Mouse (Mus musculus): ENCODE measurements at regions not wholly inside any gene's neighbourhood (a gene's known extent, or its start where the extent isn't known, plus 50 kb on each side); places are given as distances from the start of the nearest gene placed in this dataset.

DNA sequence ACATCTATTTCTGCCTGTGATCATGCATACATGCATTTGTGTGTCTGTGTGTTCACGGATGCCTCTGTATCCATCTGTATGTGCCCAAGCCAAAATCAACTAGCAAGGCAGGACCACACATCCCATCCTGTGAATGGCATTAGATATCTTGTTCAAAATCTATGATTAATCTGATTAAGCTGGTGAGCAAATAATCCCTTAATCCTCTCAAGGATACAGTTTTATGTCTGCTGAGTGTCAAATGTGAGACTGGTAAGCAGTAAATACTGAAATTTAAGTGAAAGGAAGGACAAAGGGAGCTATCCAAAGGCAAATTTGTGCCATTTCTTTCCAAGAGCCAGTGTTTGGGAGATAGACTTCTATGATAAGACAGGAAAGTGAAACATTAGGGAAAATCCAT is 683.4 kb downstream of the Cypt12 start:
- Histone ChIP-seq H3K4me1 (replicated peaks; ENCODE audit: control insufficient read depth, insufficient read depth, low read length) (no peaks in the 10 kb centered on the region), H3K27me3 (replicated peaks; ENCODE audit: control insufficient read depth, insufficient read depth, low read length) (no peaks in the 10 kb centered on the region), H3K27ac (ENCODE audit: low read depth, low read length) (no peak overlapping the region), H3K9ac (ENCODE audit: low read depth, low read length) (no peak overlapping the region), H3K4me2 (no peak overlapping the region), H3K9me3 (ENCODE audit: control insufficient read depth, low read length) (no peaks in the 10 kb centered on the region), H3K36me3 (ENCODE audit: control insufficient read depth, insufficient read depth, low read length) (no peaks in the 10 kb centered on the region), H3K4me3 (ENCODE audit: low read depth, low read length) (no peak overlapping the region)
- ATAC-seq (replicated peaks; ENCODE audit: low FRiP score) = no peak
- WGBS = 76% methylated on average over 1 of the region's 1 CpGs
- DNase-seq (ENCODE audit: low spot score) = no peak

DNA sequence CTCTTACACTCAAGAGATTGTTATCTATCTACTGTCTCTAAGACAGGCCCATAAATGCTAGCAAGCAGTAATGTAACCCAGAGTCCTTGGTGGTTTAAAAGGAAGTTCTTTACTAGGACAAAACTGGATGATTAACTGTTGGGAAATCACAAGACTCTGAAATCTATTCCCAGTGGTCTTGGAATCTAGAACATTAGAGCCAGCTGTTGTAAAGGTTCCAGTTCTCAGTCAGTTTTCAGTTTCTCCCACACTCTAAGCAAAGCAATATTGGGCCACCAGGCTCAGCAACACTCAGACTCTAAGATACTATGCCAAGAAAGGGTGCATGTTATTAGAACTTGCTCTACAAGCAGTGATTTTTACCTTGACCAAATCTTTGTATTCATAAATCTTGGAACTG is 686.6 kb downstream of the Cypt12 start:
- H3K4me2 ChIP-seq = no peak overlapping the region
- H3K27ac ChIP-seq (ENCODE audit: low read depth, low read length) = no peak overlapping the region
- no peak overlapping the region for H3K9ac ChIP-seq (ENCODE audit: low read depth, low read length)
- DNase-seq (ENCODE audit: low spot score) (no peak), ATAC-seq (replicated peaks; ENCODE audit: low FRiP score) (no peak)
- no peaks in the 10 kb centered on the region for H3K36me3 ChIP-seq (ENCODE audit: control insufficient read depth, insufficient read depth, low read length)
- H3K27me3 ChIP-seq (replicated peaks; ENCODE audit: control insufficient read depth, insufficient read depth, low read length) = no peaks in the 10 kb centered on the region
- H3K4me1 ChIP-seq (replicated peaks; ENCODE audit: control insufficient read depth, insufficient read depth, low read length) = no peaks in the 10 kb centered on the region
- H3K9me3 ChIP-seq (ENCODE audit: control insufficient read depth, low read length) = no peaks in the 10 kb centered on the region
- no peak overlapping the region for H3K4me3 ChIP-seq (ENCODE audit: low read depth, low read length)

DNA sequence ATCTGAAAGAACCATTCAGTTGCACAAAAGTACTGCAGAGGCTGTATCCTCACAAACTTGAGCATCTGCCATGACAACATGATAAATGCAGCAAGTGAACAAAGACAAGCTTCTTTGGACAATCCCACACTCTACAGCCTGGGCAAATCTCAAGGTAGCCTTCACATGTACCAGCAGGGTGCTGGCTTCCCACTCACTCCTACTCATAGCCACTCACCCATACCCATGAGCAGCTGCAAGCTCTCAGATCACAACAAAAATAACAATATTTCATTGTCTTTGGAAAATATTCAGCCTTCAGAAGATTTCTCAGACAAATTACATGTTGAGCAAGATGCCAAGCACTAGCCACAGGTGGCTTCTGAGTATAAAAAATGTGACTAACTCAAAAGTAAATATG is 689.3 kb downstream of the Cypt12 start:
- no peaks in the 10 kb centered on the region for H3K36me3 ChIP-seq (ENCODE audit: control insufficient read depth, insufficient read depth, low read length)
- no peak overlapping the region for H3K9ac ChIP-seq (ENCODE audit: low read depth, low read length)
- no peaks in the 10 kb centered on the region for H3K9me3 ChIP-seq (ENCODE audit: control insufficient read depth, low read length)
- no peak overlapping the region for H3K27ac ChIP-seq (ENCODE audit: low read depth, low read length)
- H3K4me2 ChIP-seq = no peak overlapping the region
- no peaks in the 10 kb centered on the region for H3K4me1 ChIP-seq (replicated peaks; ENCODE audit: control insufficient read depth, insufficient read depth, low read length)
- DNase-seq (ENCODE audit: low spot score) = no peak
- no peaks in the 10 kb centered on the region for H3K27me3 ChIP-seq (replicated peaks; ENCODE audit: control insufficient read depth, insufficient read depth, low read length)
- ATAC-seq (replicated peaks; ENCODE audit: low FRiP score) = no peak
- H3K4me3 ChIP-seq (ENCODE audit: low read depth, low read length) = no peak overlapping the region

DNA sequence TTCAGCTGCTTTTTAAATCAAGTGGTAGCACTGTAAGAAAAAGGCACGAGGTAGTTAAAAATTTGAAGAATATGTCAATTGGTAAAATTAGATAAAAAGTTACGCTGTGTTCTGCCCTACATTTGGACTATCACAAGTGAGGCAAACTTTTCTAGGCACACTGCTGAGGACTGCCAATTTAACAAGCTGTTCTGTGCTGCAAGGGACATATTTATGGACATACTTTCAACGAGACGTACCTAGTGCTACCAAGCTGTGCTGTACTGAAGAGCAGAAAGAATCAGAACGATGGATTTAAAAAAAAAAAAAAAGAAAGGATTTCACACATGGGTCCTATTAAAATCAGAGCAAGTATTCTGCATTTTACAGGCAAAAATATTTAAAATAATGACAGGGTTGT is 692.1 kb downstream of the Cypt12 start:
- Histone ChIP-seq H3K27me3 (replicated peaks; ENCODE audit: control insufficient read depth, insufficient read depth, low read length) (no peaks in the 10 kb centered on the region), H3K4me1 (replicated peaks; ENCODE audit: control insufficient read depth, insufficient read depth, low read length) (no peaks in the 10 kb centered on the region), H3K9ac (ENCODE audit: low read depth, low read length) (no peak overlapping the region), H3K36me3 (ENCODE audit: control insufficient read depth, insufficient read depth, low read length) (no peaks in the 10 kb centered on the region), H3K9me3 (ENCODE audit: control insufficient read depth, low read length) (no peaks in the 10 kb centered on the region), H3K4me3 (ENCODE audit: low read depth, low read length) (no peak overlapping the region), H3K4me2 (no peak overlapping the region), H3K27ac (ENCODE audit: low read depth, low read length) (no peak overlapping the region)
- DNase-seq (ENCODE audit: low spot score) (no peak), ATAC-seq (replicated peaks; ENCODE audit: low FRiP score) (no peak)
- WGBS = 85% methylated on average over 5 of the region's 5 CpGs

DNA sequence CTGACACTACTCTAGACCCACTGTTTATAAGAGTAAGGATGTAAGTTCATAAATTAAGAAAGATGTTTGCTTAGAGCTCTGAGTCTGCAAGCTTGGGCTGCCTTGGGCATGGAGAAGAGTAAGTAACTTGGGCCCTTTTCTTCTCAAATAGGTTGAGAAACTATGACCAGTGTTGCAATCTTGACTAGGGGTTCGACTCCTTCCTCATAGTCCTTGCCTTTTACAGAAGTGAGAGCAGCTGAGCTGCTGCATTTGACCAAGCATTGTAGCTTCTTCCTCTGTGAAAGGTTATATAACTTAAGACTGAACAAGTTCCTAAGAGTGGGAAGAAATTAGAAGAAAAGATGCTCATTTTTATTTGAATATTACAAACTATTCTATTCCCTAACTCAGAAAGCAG is 693.5 kb downstream of the Cypt12 start:
- Histone ChIP-seq H3K4me3 (ENCODE audit: low read depth, low read length) (no peak overlapping the region), H3K27me3 (replicated peaks; ENCODE audit: control insufficient read depth, insufficient read depth, low read length) (no peaks in the 10 kb centered on the region), H3K9ac (ENCODE audit: low read depth, low read length) (no peak overlapping the region), H3K36me3 (ENCODE audit: control insufficient read depth, insufficient read depth, low read length) (no peaks in the 10 kb centered on the region), H3K27ac (ENCODE audit: low read depth, low read length) (no peak overlapping the region), H3K4me2 (no peak overlapping the region), H3K9me3 (ENCODE audit: control insufficient read depth, low read length) (no peaks in the 10 kb centered on the region), H3K4me1 (replicated peaks; ENCODE audit: control insufficient read depth, insufficient read depth, low read length) (no peaks in the 10 kb centered on the region)
- DNase-seq (ENCODE audit: low spot score) (no peak), ATAC-seq (replicated peaks; ENCODE audit: low FRiP score) (no peak)
- WGBS = 71% methylated on average over 1 of the region's 1 CpGs

DNA sequence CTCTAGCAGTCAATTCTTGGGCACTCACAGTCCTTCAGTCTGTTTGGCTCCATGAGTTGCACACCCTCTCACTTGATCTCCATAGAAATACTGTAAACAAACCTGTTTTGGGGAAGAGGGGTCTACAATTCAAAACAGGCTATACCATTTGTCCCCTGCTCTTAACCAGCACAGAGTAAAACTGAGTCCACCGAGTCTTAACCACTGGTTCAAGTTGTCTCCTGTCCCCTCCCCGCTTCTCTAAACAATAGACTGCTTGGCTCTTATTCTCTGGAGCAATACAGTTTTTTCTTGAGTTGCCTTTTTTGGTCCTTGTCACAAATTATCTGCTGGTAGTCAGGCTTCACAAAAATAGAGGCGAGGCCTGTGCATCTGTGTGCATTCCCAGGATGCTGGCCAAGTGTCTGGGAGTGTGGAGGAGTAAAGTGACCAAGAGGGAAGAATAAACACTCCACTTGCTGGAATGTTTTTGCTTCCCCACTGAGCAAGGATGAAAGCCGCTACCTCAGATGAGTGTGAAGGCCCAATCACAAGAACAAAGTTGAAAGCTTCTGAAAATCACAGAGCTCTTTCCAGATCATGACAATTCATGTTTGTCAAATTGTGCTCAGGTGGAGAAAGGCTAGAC is 695.3 kb downstream of the Cypt12 start:
- DNase-seq (ENCODE audit: low spot score) = no peak
- Histone ChIP-seq H3K4me2 (no peak overlapping the region), H3K27me3 (replicated peaks; ENCODE audit: control insufficient read depth, insufficient read depth, low read length) (no peaks in the 10 kb centered on the region), H3K4me1 (replicated peaks; ENCODE audit: control insufficient read depth, insufficient read depth, low read length) (no peaks in the 10 kb centered on the region), H3K4me3 (ENCODE audit: low read depth, low read length) (no peak overlapping the region), H3K36me3 (ENCODE audit: control insufficient read depth, insufficient read depth, low read length) (no peaks in the 10 kb centered on the region), H3K9me3 (ENCODE audit: control insufficient read depth, low read length) (no peaks in the 10 kb centered on the region), H3K27ac (ENCODE audit: low read depth, low read length) (no peak overlapping the region), H3K9ac (ENCODE audit: low read depth, low read length) (no peak overlapping the region)
- 71% methylated on average over 4 of the region's 4 CpGs for WGBS
- ATAC-seq (replicated peaks; ENCODE audit: low FRiP score) = no peak

DNA sequence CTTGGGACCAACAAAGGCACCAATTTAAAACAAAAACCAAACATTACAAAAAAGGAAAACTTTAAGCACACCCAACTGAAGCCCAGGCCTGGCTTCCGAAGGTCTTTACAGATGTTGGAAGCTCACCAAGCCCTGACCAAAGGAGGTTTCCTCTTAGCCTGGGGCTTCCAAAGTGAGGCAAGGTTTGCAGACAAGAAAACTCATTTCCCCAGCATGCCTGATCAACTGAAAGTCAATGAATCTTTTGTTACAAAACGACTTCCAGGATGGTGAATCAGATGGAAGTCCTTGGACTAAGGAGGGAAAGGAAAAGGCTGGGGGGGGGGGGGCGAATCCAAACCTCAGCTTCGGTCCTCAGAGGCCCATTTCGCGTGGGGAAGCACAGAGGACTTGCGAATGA is 697.3 kb downstream of the Cypt12 start:
- Histone ChIP-seq H3K36me3 (ENCODE audit: control insufficient read depth, insufficient read depth, low read length) (no peaks in the 10 kb centered on the region), H3K4me1 (replicated peaks; ENCODE audit: control insufficient read depth, insufficient read depth, low read length) (no peaks in the 10 kb centered on the region), H3K27ac (ENCODE audit: low read depth, low read length) (no peak overlapping the region), H3K9me3 (ENCODE audit: control insufficient read depth, low read length) (no peaks in the 10 kb centered on the region), H3K9ac (ENCODE audit: low read depth, low read length) (no peak overlapping the region), H3K27me3 (replicated peaks; ENCODE audit: control insufficient read depth, insufficient read depth, low read length) (no peaks in the 10 kb centered on the region), H3K4me2 (no peak overlapping the region), H3K4me3 (ENCODE audit: low read depth, low read length) (no peak overlapping the region)
- DNase-seq (ENCODE audit: low spot score) (no peak), ATAC-seq (replicated peaks; ENCODE audit: low FRiP score) (no peak)
- WGBS = 61% methylated on average over 7 of the region's 7 CpGs

DNA sequence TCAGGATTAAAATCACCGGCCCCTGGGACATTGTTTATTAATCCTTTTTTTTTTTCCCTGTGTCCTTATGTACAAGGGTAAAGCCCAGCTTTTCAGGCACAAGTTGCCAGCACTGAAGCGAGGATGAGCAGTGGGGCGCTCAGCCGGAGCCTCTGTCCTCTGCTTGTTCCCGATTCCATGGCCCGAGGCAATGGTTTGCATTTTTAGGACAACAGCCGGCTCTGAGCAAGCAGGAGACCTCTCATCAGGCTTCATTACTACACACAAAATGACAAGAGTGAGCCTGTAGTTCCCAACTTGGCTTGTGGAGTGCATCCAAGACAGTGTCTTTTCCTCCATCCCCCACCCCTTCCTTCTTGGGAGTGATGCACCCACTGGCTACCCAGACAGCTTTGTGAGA is 697.7 kb downstream of the Cypt12 start:
- no peak overlapping the region for H3K4me3 ChIP-seq (ENCODE audit: low read depth, low read length)
- ATAC-seq (replicated peaks; ENCODE audit: low FRiP score) = no peak
- 81% methylated on average over 7 of the region's 7 CpGs for WGBS
- H3K27me3 ChIP-seq (replicated peaks; ENCODE audit: control insufficient read depth, insufficient read depth, low read length) = no peaks in the 10 kb centered on the region
- DNase-seq (ENCODE audit: low spot score) = no peak
- H3K4me1 ChIP-seq (replicated peaks; ENCODE audit: control insufficient read depth, insufficient read depth, low read length) = no peaks in the 10 kb centered on the region
- H3K36me3 ChIP-seq (ENCODE audit: control insufficient read depth, insufficient read depth, low read length) = no peaks in the 10 kb centered on the region
- H3K9ac ChIP-seq (ENCODE audit: low read depth, low read length) = no peak overlapping the region
- H3K27ac ChIP-seq (ENCODE audit: low read depth, low read length) = no peak overlapping the region
- H3K4me2 ChIP-seq = no peak overlapping the region
- H3K9me3 ChIP-seq (ENCODE audit: control insufficient read depth, low read length) = no peaks in the 10 kb centered on the region

DNA sequence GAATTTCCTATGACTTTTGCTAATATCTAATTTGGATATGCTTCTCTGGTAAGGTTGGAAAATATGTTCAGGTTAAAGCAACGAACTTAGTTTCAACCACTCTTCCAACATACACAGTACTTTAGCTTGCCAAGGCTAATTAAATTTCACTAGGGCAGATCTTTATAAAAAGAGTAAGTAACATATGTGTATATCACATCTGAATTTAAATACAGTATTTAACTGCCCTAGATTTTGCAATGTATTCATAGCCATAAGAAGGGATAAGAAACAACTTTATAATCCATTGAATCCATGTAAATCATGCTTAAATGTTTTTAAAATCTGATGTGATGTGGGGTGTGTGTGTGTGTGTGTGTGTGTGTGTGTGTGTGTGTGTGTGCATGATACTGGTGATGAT is 705.3 kb downstream of the Cypt12 start:
- Histone ChIP-seq H3K9ac (ENCODE audit: low read depth, low read length) (no peak overlapping the region), H3K4me3 (ENCODE audit: low read depth, low read length) (no peak overlapping the region), H3K4me2 (no peak overlapping the region), H3K27ac (ENCODE audit: low read depth, low read length) (no peak overlapping the region), H3K4me1 (replicated peaks; ENCODE audit: control insufficient read depth, insufficient read depth, low read length) (no peaks in the 10 kb centered on the region), H3K36me3 (ENCODE audit: control insufficient read depth, insufficient read depth, low read length) (no peaks in the 10 kb centered on the region), H3K9me3 (ENCODE audit: control insufficient read depth, low read length) (no peaks in the 10 kb centered on the region), H3K27me3 (replicated peaks; ENCODE audit: control insufficient read depth, insufficient read depth, low read length) (no peaks in the 10 kb centered on the region)
- no peak for DNase-seq (ENCODE audit: low spot score)
- ATAC-seq (replicated peaks; ENCODE audit: low FRiP score) = no peak
- WGBS = 74% methylated on average over 1 of the region's 1 CpGs
